Mouse (Mus musculus) brain, embryonic 14.5 days (tissue): ENCODE results near the gene G430095P16Rik. TPM values are rescaled to one million over a fixed set of nuclear protein-coding genes. Genes with fewer than 3 reads are reported as not detected.
A peak's percentile ranks its signal among the peaks of the same experiment; 100 is the strongest.

Source experiments
- DNase-seq: peaks from one replicate; pipeline ENCODE4 v3.0.0-alpha.2; 2011; ENCODE audit warnings: low read depth
- CTCF ChIP-seq: fragments of 200-500 bp; IDR thresholded peaks from 2 replicates; pipeline ENCODE4 v1.5.1; 2012; ENCODE audit warnings: inconsistent platforms, mild to moderate bottlenecking, moderate library complexity, borderline replicate concordance; ENCODE audit not compliant: insufficient read depth, insufficient read length; ENCODE audit errors: extremely low read depth
- POLR2A ChIP-seq: fragments of 200-500 bp; IDR thresholded peaks from 2 replicates; pipeline ENCODE4 v1.6.1; 2012; ENCODE audit warnings: mild to moderate bottlenecking, inconsistent platforms, borderline replicate concordance; ENCODE audit not compliant: poor library complexity, insufficient read depth, insufficient read length, severe bottlenecking; ENCODE audit errors: extremely low read depth
- polyA plus RNA-seq: library from polyadenylated mRNA; depleted of rRNA; stranded (reverse); fragments of >200 nt; gene quantifications from 2 replicates; pipeline ENCODE4 v1.2.3, GENCODE M21; 2012

The G430095P16Rik gene
- polyA plus RNA-seq, 1 experiment, result 0.92 TPM

DNA sequence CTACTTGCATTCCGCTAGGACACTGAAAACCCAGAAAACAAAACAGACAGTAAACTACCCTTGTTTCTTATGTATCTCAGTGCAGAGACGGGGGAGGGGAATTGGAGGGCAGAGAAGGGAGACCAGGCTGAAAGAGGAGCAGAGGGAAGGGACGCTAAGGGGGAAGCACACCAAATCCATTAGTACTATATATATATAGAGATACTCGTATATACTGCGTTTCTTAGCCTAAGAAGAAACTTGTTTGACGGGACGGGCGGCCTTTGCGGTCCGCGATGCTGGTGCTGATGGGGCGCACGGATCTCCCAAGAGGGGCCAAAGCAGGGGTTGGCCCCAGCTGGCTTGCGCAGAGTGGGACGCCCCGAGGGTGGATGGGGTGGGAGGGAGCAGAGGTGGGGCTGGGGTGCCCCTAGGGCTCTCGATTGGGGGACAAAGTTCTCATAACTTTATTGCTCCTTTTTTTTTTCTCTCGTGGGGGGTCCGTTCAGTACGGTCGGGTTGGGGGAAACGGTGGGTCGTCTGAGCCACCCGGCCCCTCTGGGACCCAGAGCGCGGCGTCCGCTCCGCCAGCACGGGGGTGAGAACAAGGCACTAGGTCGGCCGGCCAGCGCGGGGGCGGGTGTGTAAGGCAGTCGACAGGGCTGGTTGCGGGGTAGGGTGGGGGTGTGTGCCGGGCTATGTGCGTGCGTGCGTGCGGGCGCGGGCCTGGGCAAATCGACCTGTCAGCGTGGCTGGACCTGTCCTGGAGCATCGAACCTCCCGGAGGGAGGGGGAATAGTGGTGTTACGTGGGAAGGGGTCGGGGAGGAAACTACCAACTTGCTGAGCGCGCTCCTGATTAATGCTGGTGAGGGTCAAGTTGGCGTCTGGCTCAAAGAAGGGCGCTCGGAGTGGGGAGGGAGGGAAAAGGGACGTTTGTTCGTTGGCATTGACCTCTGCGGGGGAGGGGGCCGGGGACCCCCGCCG is 17.7 kb upstream of the G430095P16Rik start:
- TF ChIP-seq POLR2A (no peak), CTCF (no peak)
- DNase-seq, result peak; percentile 74

DNA sequence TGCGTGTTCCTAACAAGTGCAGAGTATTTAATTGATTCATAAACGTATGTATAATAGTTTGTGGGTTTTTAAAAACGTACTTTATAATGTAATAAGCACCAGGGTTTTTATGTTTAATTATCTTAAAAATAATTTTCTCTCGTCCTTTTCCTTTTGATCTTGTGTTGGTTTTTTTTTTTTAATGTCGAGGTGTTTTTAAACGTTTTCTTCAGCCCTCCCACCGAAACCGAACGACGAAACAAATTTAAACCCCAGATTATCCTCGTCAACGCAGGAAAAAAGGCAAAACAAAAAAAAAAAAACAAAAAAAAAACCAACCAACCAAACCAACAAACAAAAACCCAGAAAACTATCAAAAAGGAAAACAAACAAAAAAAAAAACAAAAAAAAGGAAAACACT is 16.8 kb upstream of the G430095P16Rik start:
- TF ChIP-seq CTCF (no peak), POLR2A (no peak)
- DNase-seq, result no peak

DNA sequence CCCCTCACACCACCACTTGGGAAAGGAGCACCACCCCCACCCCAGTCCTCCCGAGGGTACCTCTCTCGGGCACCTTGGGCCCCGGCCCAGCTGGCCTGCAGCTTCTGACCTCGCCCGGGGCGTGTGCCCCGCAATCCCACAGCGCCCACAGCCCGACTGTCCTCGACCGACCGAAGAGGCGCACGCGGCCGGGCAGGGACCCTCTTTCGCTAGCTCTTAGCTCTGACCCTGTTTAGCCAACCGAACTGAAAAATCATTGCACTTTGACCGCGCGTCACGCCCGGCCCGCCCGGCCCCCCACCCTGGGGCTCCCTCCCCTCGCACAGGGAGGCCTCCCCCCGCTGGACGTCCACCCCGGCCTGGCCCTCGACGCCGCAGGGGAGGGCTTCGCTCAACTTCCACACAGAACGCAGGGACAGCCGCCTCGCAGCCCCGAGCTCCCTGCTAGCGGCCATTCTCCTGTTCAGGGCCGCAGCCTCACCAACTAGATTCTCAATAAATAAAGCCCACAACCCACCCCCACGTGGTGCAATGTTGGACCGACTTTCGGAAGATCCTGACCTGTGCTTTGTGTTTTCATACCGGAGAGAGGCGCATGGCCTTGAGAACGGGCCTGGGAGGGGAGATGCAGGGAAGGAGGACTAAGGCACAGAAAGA is 16.1 kb upstream of the G430095P16Rik start:
- peak; percentile 64 for DNase-seq

DNA sequence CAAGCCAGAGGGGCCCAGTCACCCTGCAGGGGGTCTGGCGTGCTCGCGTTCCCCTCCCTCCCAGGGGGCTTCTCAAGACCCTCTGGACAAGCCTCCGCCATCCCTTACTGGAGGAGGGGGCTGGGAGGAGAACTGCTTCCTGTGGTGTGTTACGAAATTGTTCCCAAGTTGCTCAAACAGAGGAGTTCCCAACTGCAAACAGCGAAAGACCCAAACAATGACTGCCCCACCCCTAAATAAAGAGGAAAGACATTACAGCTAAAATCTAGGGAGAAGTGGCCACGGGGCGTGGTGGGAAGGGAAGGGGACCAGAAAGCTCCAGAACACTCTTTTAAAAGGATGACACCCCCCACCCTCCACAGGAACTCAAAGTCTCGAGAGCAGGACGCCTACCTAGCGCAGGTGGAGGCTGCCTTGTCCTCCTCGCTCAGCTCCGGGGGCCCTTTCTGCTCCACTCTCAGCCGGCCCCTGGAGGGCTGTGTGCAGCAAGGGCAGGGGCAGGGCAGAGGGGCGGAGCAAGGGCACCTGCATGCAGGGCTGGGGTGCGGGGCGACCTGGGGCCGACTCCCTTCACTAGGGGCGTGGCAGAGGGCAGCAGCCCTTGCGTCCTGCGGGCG is 15.4 kb upstream of the G430095P16Rik start:
- DNase-seq, result peak; percentile 45
- TF ChIP-seq CTCF (no peak), POLR2A (no peak)

More for the DNA sequence above, 16.1 kb upstream of the G430095P16Rik start:
- TF ChIP-seq POLR2A (no peak), CTCF (no peak)

DNA sequence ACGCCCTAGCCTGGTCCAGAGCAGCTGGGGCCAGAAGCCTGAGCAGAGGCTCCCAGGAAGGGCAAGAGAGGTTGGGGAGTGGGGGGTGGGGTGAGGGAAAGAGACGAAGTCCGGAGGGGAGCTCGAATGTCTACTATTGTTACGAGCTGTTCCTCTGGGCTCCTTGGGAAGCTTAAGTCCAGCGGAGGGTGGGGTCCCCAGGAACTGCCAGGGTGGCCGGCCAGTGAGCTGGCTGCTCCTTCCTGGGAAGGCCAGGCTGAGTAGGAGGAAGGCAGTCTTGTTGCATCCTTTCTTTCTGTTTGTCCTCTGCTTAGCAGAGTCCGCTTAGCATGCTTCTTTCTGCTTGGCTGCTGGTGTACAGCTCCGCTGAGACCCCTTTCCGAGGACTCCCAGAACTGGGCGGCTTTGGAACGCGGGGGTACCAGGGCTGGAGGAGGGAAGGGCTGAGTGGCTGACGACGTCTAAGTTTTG is 14.7 kb upstream of the G430095P16Rik start:
- TF ChIP-seq CTCF (no peak), POLR2A (no peak)
- peak; percentile 73 for DNase-seq

DNA sequence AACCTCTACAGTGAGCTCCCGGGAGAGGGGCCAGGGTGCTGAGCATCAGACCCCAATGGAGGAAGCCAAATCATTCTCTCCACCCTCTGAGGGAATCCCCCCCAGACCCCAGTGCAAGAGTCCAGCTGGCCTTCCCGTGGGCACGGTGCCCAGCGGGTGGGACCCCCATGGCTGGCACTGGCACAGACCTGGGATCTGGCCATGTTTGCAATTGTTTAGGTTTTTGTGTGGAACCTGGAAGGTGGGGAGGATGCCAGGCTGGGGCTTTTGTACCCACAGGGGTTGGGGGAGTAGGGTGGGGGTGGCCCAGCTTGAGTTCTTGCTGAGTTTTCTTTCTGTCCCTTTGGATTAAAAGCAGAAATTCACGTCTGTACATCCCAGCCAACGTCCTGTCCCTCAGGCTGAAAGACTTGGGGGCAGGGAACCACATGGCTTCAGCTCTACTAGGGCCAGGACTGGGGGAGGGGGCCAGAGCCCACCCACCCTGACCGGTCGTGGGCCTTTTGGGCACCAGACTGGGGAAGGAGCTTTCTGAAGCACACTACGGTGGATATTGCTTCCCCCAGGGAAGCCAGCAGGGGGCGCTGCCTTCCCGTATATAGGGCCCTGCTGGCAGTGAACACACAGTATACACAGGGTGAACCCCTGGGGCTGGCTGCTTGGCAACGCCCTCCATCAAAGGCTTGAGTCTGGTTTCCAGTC is 13.9 kb upstream of the G430095P16Rik start:
- TF ChIP-seq CTCF (peak; percentile 98), POLR2A (no peak)

DNA sequence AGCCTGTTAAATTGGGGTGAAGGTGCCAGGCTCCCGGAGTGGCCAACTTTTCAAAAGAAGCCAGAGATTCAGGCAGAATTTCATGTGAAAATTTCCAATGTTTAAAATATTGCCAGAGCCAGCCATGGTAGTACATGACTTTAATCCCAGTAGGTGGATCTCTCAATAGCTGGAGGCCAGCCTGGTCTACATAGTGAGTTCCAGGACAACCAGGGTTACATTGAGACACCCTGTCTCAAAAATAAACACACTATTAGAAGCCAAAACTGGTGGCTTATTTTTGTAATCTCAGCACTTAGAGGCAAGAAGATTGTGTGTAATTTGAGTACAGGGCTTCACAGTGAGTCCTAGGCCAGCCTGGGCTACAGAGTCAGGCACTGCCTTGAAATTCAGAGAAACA is 12.9 kb upstream of the G430095P16Rik start:
- TF ChIP-seq POLR2A (no peak), CTCF (no peak)
- DNase-seq, result no peak

More for the DNA sequence above, 13.9 kb upstream of the G430095P16Rik start:
- DNase-seq, result peak; percentile 97

DNA sequence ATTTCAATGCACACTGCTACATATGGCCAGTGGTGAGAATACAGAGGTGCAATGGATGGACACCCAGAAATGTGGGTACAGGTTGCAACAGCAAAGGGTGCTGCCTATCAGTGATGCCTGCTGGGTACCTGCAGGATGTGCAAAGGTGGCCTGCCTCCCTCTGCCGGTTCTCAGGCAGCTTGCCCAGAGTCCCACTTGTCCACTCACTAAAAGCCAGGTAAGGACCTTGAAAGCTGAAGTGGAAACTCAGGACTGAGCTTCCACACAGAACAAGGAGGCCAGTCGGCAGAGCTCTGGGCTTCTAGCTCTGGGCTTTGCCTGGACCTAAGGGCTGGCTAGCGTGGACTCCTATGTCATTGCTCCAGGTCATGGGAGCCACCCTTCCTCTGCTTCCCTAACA is 11.5 kb upstream of the G430095P16Rik start:
- TF ChIP-seq CTCF, result no peak
- no peak for TF ChIP-seq POLR2A
- DNase-seq, result no peak

DNA sequence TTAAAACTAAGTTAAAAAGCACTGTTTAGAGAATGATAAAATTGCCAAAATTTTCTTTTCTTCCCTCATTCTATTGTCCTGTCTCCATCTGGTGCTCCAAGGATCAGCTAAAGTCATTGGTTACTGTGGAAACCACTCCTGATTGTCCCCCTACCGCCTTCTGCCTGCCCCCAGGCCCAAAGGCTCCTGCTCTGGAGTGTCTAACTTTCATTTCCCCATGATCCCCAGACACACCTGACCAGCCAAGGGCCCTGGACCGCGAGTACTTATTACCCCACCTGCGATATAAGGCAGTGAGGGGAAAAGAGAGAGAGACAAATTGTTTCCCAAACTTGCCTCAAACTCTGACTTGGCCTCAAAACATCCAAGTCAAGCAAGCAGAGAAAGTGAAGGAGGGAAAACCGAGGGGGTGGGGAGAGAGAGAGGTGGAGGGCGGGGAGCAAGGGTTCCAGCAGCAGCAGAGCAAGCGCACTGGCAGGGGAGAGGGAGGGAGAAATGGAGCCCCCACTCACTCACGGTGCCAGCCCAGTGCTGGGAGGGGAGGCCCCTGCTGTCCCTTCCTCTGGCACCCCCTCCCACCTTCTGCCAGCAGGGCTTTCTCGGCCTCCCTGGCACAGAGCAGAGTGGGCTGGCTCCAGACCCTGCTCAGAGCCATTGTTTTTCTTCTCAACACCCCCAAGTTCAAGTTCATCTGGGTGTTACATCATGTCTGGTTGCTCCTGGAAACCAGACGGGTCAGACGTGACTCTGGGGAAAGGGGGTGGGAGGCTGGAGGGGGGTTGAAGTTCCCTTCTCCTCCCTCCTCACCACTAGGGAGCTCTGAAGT is 10.7 kb upstream of the G430095P16Rik start:
- TF ChIP-seq CTCF (peak; percentile 10; the same call in 1 of the 2 replicates), POLR2A (no peak)

DNA sequence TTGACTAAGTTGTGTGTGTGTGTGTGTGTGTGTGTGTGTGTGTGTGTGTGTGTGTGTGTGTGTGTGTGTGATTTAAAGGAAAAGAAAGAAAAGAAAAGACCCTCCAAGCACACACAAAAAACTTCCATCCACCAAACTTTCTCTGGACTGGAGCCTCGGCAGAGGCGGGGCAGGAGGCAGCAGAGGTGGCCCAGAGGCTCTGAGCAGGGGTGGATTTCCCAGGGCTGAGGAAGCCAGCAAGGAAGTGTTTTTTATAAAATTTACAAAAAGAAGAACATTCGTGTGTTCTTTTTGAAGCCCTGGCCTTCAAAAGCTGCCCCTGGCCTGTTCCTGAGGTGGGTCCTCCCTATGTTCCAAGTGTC is 10.1 kb upstream of the G430095P16Rik start:
- no peak for DNase-seq
- TF ChIP-seq CTCF (no peak), POLR2A (no peak)

More for the DNA sequence above, 10.7 kb upstream of the G430095P16Rik start:
- peak; percentile 99 for DNase-seq
